Mouse (Mus musculus): ENCODE results near the gene Arf3. TPM values are rescaled to one million over a fixed set of nuclear protein-coding genes. Genes with fewer than 3 reads are reported as not detected.

Arf3 gene
- polyA plus RNA-seq, 1 experiment: 730 TPM

DNA sequence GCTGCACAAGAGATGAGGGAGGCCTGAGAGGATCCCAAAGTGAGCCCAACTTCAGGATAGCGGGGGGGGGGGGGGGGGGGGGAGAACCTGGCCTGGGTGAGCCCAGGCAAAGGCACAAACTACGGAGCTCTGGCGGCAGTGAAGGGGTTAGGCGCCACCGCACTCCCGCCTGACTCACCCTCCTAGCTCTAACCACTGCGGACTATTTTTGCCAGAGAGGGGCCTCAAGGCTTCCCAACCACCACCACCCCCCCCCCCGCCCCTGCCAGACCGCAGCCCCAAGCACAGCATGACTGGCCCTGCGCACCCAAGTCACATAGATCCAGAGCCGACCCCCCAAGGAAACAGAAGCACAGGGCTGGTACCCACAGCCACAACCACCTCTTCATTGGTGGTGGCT lies 15.8 kb upstream of the Arf3 start:
- Histone ChIP-seq H3K4me1 (ENCODE audit: control insufficient read depth, insufficient read depth, low read length) (no peaks in the 10 kb centered on the region), H3K27ac (ENCODE audit: insufficient read depth, low read length) (no peak overlapping the region), H3K4me3 (ENCODE audit: insufficient read depth, low read length) (no peak overlapping the region)
- no peak for TF ChIP-seq POLR2A (IDR thresholded peaks at IDR 0.05; ENCODE audit: extremely low read depth, insufficient read depth, low read length)
- no peak for TF ChIP-seq CTCF (IDR thresholded peaks at IDR 0.05; ENCODE audit: extremely low read depth, insufficient read depth, low read length)

GRCm38 (mm10) chr15:98778191-98778770 lies 15.3 kb upstream of the Arf3 start:
- no peak overlapping the region for H3K4me3 ChIP-seq (ENCODE audit: insufficient read depth, low read length)
- no peaks in the 10 kb centered on the region for H3K4me1 ChIP-seq (ENCODE audit: control insufficient read depth, insufficient read depth, low read length)

DNA sequence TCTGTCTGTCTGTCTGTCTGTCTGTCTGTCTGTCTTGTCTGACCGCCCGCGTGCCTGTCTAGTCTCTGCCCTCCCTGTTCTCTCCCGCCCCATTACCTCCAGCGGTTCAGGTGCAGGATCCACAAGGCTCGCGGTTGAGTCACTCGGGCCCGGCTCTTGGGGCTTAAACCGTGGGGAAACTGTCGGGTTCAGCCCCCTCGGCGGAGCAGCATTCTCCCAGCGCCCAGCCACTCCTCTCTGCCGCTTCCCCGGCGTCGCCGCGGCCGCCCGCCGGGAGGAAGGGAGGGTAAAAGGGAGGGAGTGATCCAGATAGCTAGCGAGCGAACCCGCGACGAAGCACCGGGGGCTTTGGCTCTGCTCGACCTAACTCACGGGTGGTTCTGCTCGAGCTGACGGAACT lies 14.7 kb upstream of the Arf3 start, which contains the start of gene Wnt10b:
Wnt10b (minus strand) TSS at position 389 of the 400 bp plus-strand sequence.
- TF ChIP-seq CTCF (IDR thresholded peaks at IDR 0.05; ENCODE audit: extremely low read depth, insufficient read depth, low read length) (no peak), POLR2A (IDR thresholded peaks at IDR 0.05; ENCODE audit: extremely low read depth, insufficient read depth, low read length) (no peak)
- Histone ChIP-seq H3K4me3 (ENCODE audit: insufficient read depth, low read length) (peak within 1 kb of the TSS; percentile 18; the same call in 1 of the 2 replicates), H3K4me1 (ENCODE audit: control insufficient read depth, insufficient read depth, low read length) (peaks cover under 1% of the 10 kb centered on the region; the same call in 1 of the 2 replicates), H3K27ac (ENCODE audit: insufficient read depth, low read length) (no peak within 1 kb of the TSS)

More at GRCm38 (mm10) chr15:98778191-98778770, 15.3 kb upstream of the Arf3 start:
- no peak for TF ChIP-seq POLR2A (IDR thresholded peaks at IDR 0.05; ENCODE audit: extremely low read depth, insufficient read depth, low read length)
- H3K27ac ChIP-seq (ENCODE audit: insufficient read depth, low read length): no peak overlapping the region

DNA sequence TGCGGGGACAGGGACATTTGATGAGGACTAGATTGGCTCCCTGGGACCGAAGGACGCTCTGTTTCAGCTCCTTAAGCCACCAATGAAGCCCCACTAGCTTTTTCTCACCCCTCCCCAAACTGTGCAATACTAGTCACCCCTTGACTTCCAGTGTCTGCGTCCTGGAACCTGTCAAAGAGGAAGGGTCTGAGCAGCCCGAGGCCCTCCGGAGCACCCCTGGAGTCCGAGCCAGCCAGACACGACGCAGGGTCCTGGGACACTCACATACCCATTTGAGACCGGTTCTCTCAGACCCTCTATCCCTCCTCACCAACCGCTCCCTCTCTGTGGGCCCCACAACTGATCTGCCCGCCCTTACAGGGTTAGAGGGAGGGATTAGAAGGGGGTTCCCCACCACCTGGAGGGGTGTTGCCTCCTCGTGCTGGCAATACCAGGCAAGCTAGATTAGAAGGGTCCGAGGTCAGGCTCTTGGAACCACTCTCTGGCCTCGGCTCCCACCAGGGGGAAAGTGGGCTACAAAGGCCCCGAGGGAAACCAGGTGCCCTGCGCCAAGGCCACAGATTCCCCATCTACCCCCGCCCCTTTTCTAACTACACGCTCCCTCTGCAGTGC lies 14.1 kb upstream of the Arf3 start:
- no peak for TF ChIP-seq CTCF (IDR thresholded peaks at IDR 0.05; ENCODE audit: extremely low read depth, insufficient read depth, low read length)
- TF ChIP-seq POLR2A (IDR thresholded peaks at IDR 0.05; ENCODE audit: extremely low read depth, insufficient read depth, low read length): no peak
- Histone ChIP-seq H3K27ac (ENCODE audit: insufficient read depth, low read length) (no peak overlapping the region), H3K4me1 (ENCODE audit: control insufficient read depth, insufficient read depth, low read length) (peaks cover 5% of the 10 kb centered on the region), H3K4me3 (ENCODE audit: insufficient read depth, low read length) (no peak overlapping the region)

DNA sequence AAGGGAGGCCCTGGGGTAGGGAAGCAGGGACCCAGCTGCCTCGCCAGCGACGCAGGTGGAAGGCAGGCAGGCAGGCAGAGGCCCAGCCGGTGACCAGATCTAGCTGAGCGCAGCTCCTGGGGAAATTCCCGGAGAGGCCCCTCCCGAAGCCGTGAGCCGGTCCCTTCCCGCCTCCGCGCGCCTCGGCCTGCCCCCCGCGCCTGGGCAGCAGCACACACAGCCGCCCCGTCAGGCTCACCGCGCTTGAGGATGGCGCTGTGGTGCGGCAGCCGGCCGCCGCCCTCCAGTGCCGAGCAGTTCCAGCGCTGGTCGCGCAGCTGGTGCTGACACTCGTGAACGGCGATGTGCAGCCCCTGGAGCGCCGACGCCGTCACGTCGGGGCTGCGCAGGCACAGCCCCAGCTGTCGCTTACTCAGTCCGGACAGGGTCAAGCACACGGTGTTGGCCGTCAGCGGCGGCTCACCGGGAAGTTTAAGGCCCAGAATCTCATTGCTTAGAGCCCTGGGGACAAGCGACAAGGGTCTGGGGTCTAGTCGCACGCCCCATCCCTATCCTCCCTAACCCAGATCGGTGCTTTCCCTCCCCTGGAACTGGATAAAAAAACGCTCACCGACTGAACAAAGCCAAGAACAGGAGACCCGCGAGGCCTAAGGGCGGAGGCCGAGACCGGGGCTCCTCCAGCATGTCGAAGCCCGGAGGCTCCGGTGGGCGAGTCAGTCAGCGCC lies 13.4 kb upstream of the Arf3 start:
- H3K4me1 ChIP-seq (ENCODE audit: control insufficient read depth, insufficient read depth, low read length): peaks cover 5% of the 10 kb centered on the region
- no peak overlapping the region for H3K4me3 ChIP-seq (ENCODE audit: insufficient read depth, low read length)
- H3K27ac ChIP-seq (ENCODE audit: insufficient read depth, low read length): no peak overlapping the region
- TF ChIP-seq CTCF (IDR thresholded peaks at IDR 0.05; ENCODE audit: extremely low read depth, insufficient read depth, low read length) (no peak), POLR2A (IDR thresholded peaks at IDR 0.05; ENCODE audit: extremely low read depth, insufficient read depth, low read length) (no peak)

GRCm38 (mm10) chr15:98775533-98775932 lies 12.5 kb upstream of the Arf3 start:
- Histone ChIP-seq H3K4me3 (ENCODE audit: insufficient read depth, low read length) (no peak overlapping the region), H3K4me1 (ENCODE audit: control insufficient read depth, insufficient read depth, low read length) (peaks cover 5% of the 10 kb centered on the region), H3K27ac (ENCODE audit: insufficient read depth, low read length) (no peak overlapping the region)
- TF ChIP-seq CTCF (IDR thresholded peaks at IDR 0.05; ENCODE audit: extremely low read depth, insufficient read depth, low read length) (no peak), POLR2A (IDR thresholded peaks at IDR 0.05; ENCODE audit: extremely low read depth, insufficient read depth, low read length) (no peak)

DNA sequence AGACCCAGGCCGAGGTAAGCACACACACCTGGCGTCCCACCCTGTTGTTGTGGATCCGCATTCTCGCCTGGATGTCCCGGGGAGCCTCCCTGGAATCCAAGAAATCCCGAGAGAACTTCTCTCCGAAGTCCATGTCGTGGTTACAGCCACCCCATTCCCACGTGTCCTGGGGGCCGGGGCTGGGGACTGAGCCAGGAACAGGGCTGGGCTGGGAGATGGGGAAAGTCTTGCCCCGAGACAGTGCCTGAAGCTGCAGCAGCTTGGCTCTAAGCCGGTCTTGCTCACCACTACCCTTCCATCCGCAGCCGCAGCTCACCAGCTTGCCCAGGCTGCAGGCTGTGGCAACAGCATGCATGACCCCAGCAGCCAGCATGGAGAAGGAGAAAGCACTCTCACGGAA lies 11.1 kb upstream of the Arf3 start:
- no peak overlapping the region for H3K27ac ChIP-seq (ENCODE audit: insufficient read depth, low read length)
- TF ChIP-seq CTCF (IDR thresholded peaks at IDR 0.05; ENCODE audit: extremely low read depth, insufficient read depth, low read length): no peak
- no peak for TF ChIP-seq POLR2A (IDR thresholded peaks at IDR 0.05; ENCODE audit: extremely low read depth, insufficient read depth, low read length)
- no peak overlapping the region for H3K4me3 ChIP-seq (ENCODE audit: insufficient read depth, low read length)
- H3K4me1 ChIP-seq (ENCODE audit: control insufficient read depth, insufficient read depth, low read length): peaks cover 5% of the 10 kb centered on the region

- H3K4me3 ChIP-seq (ENCODE audit: insufficient read depth, low read length): peak overlapping the region; percentile 26
- peaks cover 5% of the 10 kb centered on the region for H3K4me1 ChIP-seq (ENCODE audit: control insufficient read depth, insufficient read depth, low read length)
- no peak overlapping the region for H3K27ac ChIP-seq (ENCODE audit: insufficient read depth, low read length)
- TF ChIP-seq POLR2A (IDR thresholded peaks at IDR 0.05; ENCODE audit: extremely low read depth, insufficient read depth, low read length): no peak
- TF ChIP-seq CTCF (IDR thresholded peaks at IDR 0.05; ENCODE audit: extremely low read depth, insufficient read depth, low read length): no peak
These were observed 9.6 kb upstream of the Arf3 start for GRCm38 (mm10) chr15:98772511-98773211.

GRCm38 (mm10) chr15:98771813-98772425 lies 8.9 kb upstream of the Arf3 start:
- TF ChIP-seq POLR2A (IDR thresholded peaks at IDR 0.05; ENCODE audit: extremely low read depth, insufficient read depth, low read length) (no peak), CTCF (IDR thresholded peaks at IDR 0.05; ENCODE audit: extremely low read depth, insufficient read depth, low read length) (no peak)
- Histone ChIP-seq H3K4me1 (ENCODE audit: control insufficient read depth, insufficient read depth, low read length) (peaks cover 5% of the 10 kb centered on the region), H3K4me3 (ENCODE audit: insufficient read depth, low read length) (peak overlapping the region; percentile 26; the same call in 1 of the 2 replicates), H3K27ac (ENCODE audit: insufficient read depth, low read length) (no peak overlapping the region)
